Mouse (Mus musculus) liver (tissue): ENCODE data around the gene Kcnc4.

ENCODE experiments used
- DNase-seq: peaks from one replicate; pipeline ENCODE4 v3.0.0-alpha.2; 2020; ENCODE audit warnings: mixed read lengths

The Kcnc4 gene

DNA sequence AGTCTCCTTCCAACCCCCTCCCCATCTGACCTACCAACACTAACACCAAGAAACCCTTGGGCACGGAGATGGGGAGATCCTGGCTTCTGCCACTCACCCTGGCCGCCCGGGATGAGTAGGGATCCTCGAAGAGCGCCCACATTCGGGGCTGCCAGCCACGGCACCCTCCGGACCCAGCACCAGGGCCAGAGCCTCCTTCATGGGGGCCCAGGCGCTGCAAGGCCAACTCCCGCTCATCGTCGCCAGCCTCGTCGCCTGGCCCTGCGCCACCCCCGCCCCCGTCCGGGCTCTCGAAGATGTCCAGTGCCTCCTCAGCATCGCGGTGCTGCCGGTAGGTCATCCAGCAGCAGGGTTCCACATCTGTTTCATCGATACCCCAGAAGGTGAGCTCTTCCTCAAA is 1.2 kb downstream of the Kcnc4 start:
- no peak for DNase-seq

DNA sequence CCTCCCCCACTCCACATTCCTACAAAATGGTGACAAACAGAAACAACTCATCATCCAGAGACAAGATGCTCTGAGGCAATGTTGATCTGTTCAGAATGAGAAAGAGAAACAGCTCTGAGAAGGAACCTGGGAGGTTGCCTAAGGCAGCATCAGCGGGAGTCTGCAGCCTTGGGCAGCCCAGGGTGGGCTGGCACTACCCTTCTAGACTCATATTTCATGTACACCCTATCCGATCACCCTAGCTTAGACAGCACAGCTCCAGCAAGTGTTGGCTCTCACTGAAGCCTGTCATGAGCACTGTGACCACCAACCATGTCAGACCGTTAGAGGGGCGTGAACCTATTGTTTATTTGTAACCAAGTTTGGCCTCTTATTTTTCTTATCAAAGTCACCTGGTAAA is 5.1 kb downstream of the Kcnc4 start:
- DNase-seq, result no peak

DNA sequence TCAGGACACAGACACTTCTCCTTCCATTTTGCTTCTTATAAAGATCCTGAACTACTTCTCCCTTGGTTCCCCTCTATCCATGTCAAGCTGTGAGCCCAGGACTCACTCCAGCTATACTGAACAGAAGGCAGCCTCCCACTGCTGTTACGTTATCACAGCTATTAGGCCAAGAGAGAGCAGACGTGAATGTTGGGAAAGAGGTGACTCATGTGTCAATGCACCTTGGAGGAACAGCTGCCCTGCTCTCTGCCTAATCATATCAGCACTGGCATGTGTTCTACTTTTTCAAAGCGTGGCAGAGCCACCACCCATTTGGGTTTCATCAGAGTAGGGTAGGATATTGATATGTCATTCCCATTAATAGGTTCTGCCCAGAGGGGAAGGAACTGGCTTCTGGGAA is 12.5 kb downstream of the Kcnc4 start:
- DNase-seq, result no peak

DNA sequence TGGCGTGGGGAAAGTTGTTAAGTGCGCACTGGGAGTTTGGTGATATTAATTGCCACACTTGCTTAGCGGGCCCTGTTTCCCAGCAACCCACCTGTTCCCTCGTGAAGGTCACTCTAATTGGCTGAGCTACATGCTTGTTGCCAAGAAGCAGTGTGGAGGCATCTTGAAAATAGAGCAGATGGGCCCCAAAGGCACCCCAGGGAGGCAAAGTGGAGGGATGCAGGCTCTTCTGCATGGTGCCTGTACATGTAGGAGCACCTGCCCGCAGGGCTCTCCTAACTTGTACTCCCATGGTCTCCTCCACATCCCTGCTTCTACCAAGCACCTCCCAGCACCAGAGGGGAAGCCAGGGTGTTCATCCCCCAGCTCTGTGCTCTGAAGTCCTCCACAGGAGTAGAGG is 15.5 kb downstream of the Kcnc4 start:
- DNase-seq, result no peak

DNA sequence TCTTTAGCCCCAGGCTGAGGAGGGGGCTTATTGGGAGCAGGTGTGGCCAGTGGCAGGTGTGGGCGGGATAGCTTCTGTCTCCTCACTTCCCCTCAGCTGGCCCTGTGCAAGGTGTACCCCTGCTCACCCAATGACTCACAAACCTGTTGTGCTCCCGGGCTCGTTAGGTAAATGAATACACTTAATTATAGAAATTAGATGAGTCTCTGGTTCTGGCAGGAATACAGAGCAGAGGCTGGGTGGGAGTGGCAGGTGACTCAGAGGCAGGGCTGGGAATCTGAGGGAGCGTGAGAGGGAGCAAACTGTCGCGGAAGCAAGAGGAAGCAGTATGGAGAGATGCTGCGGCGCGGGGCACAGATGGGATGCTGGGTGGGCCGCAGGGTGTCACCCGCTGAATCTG is 17.2 kb downstream of the Kcnc4 start:
- no peak for DNase-seq

DNA sequence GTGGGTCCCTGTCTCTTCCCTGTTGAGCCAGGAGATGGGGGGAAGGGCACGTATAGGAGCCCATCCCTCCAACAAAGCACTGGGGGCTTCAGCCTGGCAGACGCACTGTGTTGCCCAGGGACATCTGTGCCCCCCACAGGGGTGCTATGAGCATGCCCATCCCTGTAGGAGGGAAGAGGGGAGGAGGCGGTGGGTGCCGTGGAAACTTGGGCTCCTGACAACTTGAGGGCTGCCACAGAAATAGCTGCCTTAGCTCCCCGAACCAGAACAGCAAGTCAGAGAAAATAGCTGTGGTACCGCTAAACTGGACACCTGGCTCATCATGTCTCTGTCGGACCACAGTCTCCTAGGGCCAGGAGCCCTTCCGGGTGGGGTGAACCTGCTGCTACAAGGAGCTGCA is 18.0 kb downstream of the Kcnc4 start:
- no peak for DNase-seq

DNA sequence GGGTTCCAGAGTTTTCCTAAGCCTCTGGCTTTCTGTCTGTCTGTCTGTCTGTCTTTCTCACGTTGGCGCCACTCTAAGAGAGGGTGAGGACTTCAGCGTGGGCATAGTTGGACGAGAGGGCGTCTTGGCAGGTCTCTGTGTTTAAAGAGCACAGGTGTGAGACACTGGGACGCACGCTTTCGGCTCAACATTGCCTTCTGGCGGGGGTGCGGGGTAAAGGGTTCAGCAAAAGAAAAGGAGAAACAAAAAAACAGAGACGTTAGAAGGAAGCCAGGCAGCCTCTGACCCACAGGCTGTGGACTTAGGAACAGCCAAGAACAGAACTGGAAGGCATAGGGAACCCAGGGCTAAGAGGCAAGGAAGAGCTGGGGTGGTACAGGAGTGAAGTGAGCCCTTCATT is 20.1 kb downstream of the Kcnc4 start:
- DNase-seq, result no peak

DNA sequence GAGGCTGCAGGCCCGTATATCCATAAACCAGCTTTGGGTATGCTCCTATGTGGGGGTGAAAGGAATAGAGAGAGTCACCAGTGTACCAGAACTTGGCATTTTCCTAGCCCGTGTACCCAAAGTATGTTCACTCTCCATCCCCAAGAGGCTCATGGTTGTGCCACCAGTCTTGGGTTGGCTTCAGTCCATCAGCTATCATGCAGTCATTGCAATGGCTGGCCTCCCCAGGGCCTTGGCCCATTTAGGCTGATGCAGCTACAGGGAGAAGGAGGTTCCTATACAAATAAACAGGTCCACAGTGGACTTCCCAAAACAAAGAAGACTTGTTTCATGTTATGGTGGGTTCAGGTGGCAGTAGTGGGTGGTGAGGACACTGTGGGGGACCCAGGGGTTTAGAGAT is 21.7 kb downstream of the Kcnc4 start:
- DNase-seq, result no peak

DNA sequence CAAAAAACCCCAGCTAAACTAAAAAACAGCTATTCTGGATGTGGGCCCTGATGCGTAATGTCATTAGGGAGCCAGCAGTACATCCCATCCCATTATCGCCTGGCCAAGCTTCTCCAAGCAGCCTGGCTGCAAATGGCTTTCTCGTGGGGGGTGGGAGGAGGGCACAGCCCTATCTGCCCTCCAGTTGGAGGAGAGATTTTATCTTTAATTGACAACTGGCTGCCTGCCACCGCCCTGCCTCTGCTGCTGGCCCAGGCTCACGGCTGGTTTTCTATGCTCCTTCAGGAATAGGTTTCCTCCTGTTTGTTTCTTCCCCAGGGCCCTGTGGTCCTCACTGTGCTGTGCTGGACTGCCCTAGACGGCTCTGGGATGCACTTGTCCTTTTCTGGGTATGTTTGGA is 22.9 kb downstream of the Kcnc4 start:
- DNase-seq, result no peak

DNA sequence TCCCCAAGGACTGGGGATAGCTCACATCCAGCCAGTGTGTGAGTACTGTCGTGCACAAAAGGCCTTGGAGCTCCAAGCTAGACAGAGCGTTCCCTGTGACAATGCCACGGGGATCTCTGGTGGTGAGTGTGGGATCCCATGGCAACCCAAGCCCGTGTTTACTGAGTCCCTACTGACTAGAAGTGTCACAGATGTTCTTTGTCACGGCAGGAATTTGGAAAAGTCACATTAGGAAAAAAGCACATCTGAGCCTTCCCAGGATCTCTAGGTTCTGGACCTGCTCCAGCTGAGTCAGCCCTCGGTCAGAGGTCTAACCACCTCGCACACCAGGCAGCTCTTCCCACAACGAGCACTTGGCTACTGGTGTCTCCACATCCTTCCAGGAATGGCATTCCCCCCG is 25.7 kb downstream of the Kcnc4 start:
- no peak for DNase-seq

DNA sequence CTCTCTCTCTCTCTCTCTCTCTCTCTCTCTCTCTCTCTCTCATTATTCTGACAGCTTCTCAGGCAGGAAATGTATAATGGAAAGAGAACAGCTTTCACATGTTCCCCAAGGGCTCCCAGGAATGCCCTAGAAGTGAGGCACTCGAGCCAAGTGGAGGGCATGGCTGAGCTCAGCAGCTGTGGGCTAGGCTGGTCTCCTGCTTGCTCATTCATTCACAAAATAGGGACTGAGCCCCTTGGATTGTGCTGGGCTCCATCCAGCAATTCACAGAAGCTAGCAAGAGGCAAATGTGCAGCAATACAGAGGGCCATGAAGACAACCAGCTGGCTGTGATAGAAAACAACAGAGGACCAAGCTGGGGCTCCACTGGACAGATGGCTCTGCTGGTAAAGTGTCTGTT is 28.1 kb downstream of the Kcnc4 start:
- DNase-seq, result no peak

DNA sequence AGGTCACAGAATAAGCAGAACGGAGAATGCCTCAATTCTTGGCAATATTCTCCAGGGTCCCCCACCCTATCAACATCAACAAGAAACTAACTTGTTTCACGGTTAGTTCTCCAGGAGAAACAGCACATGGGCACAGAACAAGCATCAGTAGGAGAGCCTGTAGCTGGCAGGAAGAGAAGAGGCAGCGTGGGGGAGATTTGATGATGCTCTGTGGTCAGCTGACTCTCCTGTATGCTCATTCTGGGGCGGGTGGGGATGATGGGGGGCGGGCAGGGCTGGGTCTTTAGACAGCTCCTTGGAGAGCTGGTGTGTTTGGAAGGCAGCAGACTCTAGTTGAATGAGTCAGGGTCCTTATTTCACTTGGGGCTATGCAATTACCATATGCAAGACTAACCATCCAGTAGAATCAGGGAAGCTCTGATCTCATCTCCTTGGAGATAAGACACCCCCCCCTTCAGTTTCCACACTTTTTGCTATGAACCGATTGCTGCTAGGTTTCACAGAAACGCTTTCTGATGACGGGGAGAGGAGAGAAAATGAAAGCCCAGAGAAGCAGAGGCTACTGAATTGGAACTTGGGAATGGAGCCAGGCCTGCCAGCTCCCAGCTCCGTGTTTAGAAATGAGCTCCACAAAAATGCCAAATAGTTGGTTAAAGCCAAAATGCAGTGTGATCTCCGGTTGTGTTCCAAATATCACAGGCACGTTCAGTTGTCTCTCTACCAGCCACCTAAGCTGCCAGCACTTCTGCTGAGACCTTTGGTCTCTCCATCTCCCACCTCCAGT is 34.9 kb downstream of the Kcnc4 start:
- no peak for DNase-seq

DNA sequence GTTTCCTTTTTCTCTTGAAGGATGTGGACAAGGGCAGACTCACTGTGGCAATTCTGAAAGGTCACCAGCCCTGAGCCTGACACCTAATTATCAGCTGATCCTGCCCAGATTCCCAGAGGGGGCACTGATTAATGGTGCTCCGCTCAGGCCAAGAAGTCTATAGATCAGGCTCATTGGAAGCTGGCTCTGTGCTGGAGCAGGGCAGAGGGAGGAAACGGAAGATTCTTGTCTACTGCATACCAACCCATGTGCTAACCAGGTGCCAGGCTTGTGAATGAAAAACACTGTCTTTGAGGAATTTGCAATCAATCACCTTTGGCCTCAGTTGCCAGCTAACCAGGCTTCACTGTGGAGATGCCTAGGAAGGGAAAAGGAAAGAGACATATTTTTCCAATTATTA is 39.2 kb downstream of the Kcnc4 start:
- DNase-seq, result no peak

DNA sequence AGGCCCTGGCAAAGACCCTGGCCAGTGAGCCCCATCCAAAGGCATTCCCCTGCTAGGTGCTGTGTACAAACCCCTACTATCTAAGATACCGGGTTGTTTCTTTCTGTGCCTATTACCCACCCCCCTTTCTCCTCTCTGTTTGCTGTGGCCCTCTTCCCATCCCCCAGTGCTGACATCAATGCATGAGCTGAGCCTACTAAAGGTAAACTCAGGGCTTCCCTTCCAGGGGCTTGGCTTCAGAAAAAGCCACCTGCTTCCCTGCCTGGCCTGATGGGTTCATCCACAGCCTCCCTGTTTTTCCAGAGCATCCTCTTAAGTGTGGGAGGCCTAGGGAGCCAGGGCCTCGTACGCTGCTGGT is 42.1 kb downstream of the Kcnc4 start:
- DNase-seq, result no peak

DNA sequence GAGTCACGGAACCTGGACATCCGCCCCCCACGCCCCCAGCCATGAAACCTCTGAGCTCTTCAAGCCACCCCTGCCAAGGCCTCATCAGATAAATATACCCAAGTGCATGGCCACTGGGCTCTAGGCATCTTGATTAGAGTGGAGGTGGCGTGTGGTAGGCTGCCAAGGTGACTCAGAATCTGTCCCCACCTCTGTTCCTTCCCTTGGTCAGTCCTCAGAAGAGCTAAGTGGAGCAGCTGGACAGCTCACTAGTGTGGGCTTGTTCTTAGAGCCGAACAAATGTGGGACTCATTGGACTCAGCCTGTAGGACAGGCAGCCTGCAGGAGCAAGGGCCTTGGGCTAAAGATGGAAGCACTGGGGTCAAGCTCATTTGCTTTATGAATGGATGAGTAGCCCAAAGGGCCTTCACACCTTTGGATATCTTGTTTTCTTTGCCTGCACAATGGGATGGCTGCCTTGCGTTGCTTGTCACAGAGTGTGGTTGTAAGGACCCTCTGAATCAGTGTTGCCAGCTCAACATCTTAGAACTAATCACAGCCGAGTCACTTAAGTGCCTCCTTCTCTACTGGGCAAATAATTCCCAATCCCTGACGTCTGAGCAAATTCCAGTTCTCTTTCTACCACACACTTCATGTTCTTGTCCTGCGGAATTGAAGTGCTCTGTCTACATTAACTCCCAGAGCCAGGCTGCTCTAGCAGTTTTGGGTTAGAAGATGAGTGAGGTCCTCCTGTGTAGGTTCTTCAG is 42.6 kb downstream of the Kcnc4 start:
- no peak for DNase-seq

DNA sequence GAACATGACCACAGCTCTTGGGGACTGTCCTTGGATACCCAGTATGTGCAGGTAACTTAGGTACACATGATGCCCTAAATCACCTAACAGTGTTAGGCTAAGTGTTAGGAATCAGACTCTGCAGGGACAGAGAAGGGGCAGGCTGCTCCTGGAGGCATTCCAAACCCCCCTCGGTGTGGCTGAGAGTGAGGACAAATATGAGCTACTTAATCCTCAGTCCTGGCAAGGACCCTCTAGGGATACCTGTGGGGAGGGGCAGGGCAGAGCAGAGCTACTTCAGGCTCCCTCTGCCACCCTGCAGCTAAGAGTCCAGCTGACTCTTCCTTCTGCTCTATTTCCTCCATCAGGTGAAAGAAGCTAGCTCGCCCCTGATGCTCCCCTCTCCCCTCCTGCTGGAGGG is 46.3 kb downstream of the Kcnc4 start:
- no peak for DNase-seq

DNA sequence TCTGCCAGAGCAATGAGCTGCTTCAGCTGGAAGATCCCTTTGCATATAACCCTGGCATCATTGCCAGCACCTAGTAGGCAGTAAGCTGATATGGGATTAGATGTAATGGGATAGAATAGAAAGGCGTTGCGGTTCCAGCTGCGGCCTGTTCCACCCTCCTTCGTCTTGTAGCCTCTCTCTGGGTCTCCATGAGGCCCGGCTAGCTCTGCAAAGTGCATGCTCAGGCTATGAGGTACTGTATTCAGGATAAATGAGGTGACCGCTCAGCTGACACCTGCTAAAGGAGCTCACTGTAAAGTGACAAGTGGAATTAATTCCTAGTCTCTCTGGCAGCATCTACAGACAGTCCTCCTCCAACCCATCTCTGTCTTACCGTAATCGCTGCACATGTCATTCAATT is 46.8 kb downstream of the Kcnc4 start:
- no peak for DNase-seq

DNA sequence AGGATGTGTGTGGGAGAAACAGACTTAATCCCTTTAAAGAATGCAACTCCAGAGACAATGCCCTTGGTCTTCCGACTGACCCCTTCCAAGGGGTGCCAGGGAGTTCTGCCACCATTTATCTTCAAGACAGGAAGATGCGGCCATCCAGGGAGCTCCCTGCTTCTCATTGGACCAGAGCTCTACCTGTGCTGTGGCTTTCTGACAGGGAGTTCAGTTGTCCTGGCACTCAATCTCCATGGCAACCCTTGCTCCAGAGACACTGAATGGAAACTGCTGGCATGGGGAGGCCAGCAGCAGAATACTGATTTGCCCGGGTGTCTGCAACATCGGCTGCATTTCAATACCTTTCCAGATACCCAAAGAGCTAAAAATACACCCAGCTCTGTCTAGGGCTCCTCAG is 47.7 kb downstream of the Kcnc4 start:
- no peak for DNase-seq

DNA sequence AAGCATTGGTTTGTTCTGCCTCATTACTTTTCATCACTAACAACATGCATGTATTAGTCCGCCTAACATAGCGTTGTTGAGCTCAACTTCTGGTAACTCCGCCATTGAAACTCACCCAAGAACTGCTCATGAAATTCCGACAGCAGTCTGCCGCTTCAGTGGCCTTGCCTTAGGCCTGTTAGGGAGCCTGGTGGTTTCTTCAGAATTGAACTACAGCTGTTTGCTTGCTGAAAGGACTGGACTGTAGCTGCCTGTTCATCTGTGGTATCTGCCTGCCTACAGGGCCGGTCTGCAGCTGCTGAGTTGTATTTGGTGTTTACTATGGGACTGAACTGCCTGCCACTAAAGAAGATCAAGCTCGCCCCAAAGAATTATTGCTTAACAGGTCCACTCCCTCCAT is 58.0 kb downstream of the Kcnc4 start:
- DNase-seq, result no peak

DNA sequence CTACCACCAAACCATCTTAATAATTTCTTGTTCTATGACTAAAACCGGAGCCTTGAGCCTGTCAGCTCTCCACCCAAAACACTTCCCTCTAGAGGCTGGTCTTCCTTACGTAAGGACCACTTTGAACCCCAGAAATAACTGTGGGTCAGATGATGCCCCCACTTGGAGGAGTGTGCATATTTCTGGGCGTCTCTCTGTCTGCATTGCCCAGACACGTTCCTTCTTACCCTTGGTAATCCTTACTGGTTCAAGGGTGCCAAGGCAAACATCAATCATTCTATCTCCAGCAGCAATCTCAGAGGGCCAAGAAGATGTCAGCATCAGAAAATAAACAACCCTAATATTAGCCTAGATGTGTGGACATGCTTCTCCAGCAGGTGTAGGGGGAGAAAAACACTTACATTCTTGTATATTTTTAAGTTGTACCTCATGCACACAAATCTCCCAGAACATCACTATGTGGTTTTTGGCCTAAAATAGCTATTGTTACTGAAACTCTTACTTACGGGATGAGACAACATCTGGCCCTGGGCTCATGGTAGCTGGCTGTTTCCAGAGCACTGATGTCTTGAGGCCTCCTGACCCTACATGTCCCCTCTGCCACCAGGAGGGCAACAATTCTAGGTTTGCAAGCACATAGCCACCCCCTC is 59.2 kb downstream of the Kcnc4 start:
- no peak for DNase-seq

DNA sequence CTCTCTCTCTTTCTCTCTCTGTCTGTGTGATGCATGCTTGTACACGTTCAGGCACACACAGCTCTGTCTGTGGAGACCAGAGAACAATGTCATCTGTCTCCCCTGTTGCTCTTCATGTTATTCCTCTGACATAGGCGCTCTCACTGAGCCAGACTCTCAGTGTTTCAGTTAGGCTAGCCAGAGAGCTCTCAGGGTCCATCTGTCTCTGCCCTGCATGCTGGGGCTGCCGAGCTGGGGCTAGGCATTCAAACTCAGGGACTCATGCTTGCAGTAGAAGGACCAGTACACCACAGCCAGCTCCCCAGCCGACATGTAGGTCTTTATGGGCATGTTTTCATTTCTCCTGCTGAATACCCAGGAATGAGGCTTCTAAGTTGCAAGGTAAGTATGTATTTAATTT is 68.2 kb downstream of the Kcnc4 start:
- no peak for DNase-seq
